Mouse (Mus musculus) granulocyte monocyte progenitor cell, adult 5-6 weeks (primary cell): Measurements from ENCODE around the gene Ugt1a1. TPM values are rescaled to one million over a fixed set of nuclear protein-coding genes. Genes with fewer than 3 reads are reported as not detected.
A peak's percentile ranks its signal among the peaks of the same experiment; 100 is the strongest.

Source experiments
- ATAC-seq: replicated peaks from 2 replicates; pipeline ENCODE4 v1.8.0; 2016; ENCODE audit warnings: mild to moderate bottlenecking, moderate TSS enrichment, inconsistent platforms; ENCODE audit not compliant: poor library complexity, severe bottlenecking
- total RNA-seq, 2 experiments: library from RNA; stranded (forward) in 1 of 2; stranded (reverse) in 1 of 2; fragments of 200-712, 200-1000 nt in 1 of 2; fragments of >200 nt in 1 of 2; fragmentation: Nextera tagmentation in 1 of 2; gene quantifications; 2 replicates each; pipeline ENCODE4 v1.2.3; 2014 to 2017

Ugt1a1 gene
- total RNA-seq, 2 experiments from 2014 or later = 0.72 to 1.2 TPM

GRCm38 (mm10) chr1:88255466-88255857, 43.7 kb downstream of the Ugt1a1 start:
- no peak for ATAC-seq

DNA sequence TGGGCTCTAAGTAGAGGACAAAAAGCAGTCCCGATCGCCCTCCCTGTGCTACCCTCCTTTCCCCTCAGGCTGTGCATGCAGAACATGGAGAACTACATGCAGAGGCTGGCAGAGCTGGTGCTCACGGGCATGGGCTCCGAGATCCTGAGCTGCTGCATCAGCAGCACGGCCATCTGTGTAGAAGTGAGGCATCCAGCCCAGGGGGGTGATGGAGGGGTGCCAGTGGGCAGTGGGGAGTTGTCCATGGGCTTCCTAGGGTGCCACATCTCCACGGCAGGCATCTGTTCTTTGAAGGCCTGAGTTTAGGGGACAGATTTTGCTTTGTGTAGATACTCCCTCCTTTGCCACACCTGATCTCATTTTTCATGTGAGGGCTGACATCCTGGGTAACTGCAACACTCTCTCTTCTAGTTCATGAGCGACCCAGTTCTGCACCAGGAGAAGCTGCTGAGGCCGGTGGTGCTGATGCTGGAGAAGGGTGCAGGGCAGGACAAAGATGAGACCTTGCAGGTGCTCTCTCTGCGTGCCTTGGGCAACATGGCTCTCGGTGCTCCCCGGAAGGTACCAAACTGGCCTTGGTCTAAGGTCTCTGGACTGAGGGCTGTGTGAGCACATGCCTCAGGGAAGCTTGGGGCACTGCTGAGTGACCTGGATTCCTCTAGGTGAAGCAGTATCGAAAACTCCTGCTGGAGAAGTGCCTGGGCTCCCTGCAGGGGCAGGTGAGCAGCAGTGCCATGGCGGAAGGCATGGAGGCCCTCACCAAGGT, 44.4 kb downstream of the Ugt1a1 start:
- no peak for ATAC-seq

DNA sequence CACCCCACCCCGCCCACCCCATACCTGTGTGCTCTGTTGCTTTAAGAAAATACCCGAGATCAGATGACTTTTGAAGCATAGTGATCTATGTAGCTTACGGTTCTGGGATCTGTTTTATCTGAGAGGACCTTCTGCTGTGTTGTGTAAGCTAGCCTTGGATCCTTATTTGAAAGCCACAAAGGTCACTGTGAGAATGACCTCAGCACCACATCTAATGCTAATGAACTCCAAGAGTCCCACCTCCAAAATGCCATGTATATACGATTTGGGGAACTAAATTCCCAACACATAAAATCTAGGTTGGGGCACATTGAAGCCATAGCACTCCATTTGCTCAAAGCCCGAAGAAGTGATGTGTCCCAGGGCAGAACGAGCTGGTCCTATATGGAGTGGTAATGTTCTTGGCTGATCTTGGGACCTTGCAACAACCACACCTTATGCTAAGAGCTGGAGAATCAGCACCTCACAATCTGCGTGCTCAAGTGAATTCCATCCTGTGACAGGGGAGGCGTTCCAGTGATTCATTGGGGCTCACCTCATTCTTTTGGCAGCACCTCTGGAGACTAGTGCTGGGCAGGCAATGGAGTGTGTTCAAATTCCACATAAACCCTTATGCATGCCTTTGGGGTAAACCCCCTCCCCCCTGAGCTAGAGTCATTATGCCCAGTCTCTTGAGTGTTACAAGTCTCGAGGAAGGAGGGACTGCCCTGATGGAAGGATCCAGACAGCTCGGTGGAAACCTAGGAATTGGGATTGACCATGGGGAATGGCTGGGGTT, 45.3 kb downstream of the Ugt1a1 start:
- ATAC-seq = no peak

DNA sequence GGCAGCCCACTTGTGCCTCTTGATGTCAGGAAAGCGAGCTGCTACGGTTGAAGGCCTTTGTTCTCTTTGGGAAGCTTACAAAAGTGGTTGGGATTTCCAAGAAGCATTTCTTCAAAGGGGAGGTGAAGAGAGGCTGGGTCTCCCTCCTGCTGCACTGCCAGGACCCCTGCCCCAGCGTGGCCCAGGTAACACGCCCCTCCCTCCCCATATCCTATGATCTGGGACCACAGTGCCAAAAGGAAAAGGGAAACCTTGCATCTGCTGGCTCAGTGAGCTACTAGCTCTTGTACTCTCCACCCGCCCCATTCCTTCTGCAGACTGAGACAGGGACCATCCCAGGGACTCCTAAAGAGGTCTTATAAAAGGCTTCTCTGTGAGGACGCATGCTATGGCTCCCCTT, 45.9 kb downstream of the Ugt1a1 start:
- ATAC-seq = no peak

GRCm38 (mm10) chr1:88258361-88258760, 46.6 kb downstream of the Ugt1a1 start:
- ATAC-seq = no peak

- peak; percentile 6; the same call in 1 of the 2 replicates for ATAC-seq
These were observed 47.3 kb downstream of the Ugt1a1 start for GRCm38 (mm10) chr1:88258881-88259642.

- no peak for ATAC-seq
These were observed 47.9 kb downstream of the Ugt1a1 start for GRCm38 (mm10) chr1:88259643-88260024.

DNA sequence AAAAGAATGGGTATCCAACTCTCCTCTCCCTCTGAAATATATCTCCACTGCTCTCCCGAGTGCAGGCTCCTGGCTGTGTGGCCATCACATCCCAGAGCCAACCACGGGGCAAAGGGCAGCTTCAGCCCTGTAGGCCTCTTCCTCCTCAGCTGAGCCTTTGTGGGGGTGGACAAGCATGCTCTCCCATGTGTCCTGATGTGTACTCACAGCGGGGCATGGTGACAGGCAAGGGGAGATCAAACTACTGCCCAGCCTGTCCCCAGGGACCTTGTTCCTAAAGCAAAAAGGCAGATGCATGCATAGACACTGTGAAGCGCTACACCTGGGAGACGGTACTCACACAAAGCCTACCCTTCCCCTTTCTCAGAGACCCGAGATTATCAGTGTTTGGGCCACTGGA, 48.4 kb downstream of the Ugt1a1 start:
- peak; percentile 1 for ATAC-seq

- ATAC-seq = peak; percentile 34
These were observed 49.0 kb downstream of the Ugt1a1 start for GRCm38 (mm10) chr1:88260604-88261377.

GRCm38 (mm10) chr1:88261706-88262105, 49.9 kb downstream of the Ugt1a1 start:
- no peak for ATAC-seq

- ATAC-seq = no peak
These were observed 50.5 kb downstream of the Ugt1a1 start for GRCm38 (mm10) chr1:88262255-88262654.

- ATAC-seq = no peak
These were observed 51.2 kb downstream of the Ugt1a1 start for GRCm38 (mm10) chr1:88262961-88263360.

GRCm38 (mm10) chr1:88263778-88264177, 52.0 kb downstream of the Ugt1a1 start:
- no peak for ATAC-seq

DNA sequence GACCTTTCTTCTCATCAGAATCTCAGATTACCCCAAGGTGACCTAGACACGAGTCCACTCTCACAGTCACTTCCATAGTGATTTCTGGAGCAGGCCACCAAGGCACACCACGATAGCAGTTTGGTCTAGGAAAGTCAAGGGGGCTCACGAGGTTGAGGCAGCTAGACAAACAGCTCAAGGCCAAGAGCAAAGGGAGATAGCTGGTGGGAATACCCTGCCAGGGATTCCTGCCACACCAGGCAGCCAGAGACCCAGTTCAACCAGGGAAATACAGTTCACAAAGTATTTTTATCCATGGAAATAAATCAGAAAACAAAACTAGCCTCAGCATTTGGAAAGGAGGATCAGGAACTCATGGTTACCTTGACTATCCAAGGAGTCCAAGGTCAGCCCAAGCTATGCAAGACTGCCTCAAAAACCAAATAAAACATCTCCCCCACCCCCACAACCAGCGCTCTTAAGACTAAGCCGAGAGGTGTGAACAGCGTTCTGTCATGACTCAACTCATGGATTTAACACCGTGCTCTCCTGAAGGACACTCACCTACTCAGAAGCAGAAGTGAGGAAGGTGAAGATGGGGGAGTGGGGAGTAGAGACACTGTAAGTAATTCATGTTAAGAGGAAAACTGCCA, 52.6 kb downstream of the Ugt1a1 start:
- ATAC-seq = no peak

- no peak for ATAC-seq
These were observed 53.1 kb downstream of the Ugt1a1 start for GRCm38 (mm10) chr1:88264869-88265240.

GRCm38 (mm10) chr1:88266123-88266522, 54.4 kb downstream of the Ugt1a1 start:
- no peak for ATAC-seq

DNA sequence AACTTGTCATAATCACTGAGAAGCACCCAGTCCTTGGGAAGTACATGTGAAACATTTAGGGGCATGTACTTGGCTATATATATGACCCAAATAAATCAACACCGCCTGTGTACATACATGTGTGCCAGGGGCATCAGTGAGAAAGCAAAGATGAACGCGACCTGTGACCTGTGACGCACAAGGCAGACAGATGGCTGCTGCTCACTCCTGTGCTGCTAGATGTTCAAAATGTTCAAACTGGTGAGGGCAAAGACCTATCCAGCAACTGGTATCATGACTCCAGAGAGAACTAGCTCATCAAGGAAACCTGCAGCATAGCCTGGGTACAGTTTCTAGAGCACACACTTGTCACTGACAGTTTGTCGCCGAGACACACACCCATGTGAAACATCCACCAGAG, 55.7 kb downstream of the Ugt1a1 start:
- ATAC-seq = no peak

DNA sequence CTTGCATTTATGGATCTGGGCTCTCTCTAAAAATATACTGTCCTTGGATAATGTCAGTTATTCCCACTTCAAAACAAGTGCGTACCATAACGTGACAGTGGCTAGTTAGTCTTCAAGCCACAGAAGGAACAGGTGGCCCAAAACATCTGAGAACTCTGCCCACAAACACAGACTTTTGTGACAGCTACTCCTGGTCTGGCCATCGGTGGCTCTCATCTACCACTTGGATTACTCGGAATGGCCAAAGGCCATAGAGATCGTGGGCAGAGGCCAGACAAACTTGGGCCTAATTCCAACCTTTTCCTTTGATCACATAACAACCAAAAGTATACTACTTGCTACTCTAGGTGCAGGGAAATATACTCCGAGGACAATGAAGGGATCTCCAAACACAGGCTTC, 56.3 kb downstream of the Ugt1a1 start:
- no peak for ATAC-seq
